Mouse (Mus musculus) kidney, postnatal 0 days (tissue): Measurements from ENCODE around the gene Uba1y. TPM values are rescaled to one million over a fixed set of nuclear protein-coding genes. Genes with fewer than 3 reads are reported as not detected.
A peak's percentile ranks its signal among the peaks of the same experiment; 100 is the strongest.
"Not testable (repeated sequence)": the region's sequence is repeated elsewhere in the genome, so short reads cannot be mapped to it uniquely, and the experiment has no call there.

ENCODE experiments used
- ATAC-seq: fragments of 200-750 bp; cut with Nextera tagmentation; replicated peaks from 2 replicates; pipeline ENCODE4 v1.8.0; 2017; ENCODE audit warnings: low read depth, moderate number of reproducible peaks, moderate TSS enrichment, moderate library complexity; ENCODE audit not compliant: low FRiP score
- DNase-seq: peaks from one replicate; pipeline ENCODE4 v3.0.0-alpha.2; 2016; ENCODE audit warnings: low spot score
- H3K27ac ChIP-seq: fragments of 300-500 bp; sonication (generic); 2 replicates; pipeline ENCODE4 v1.5.1; 2014; ENCODE audit warnings: mild to moderate bottlenecking
- H3K27me3 ChIP-seq: fragments of 300-500 bp; sonication (generic); 2 replicates; pipeline ENCODE4 v1.6.1; 2014; ENCODE audit warnings: low read length, mixed read lengths; ENCODE audit not compliant: insufficient read depth
- H3K36me3 ChIP-seq: fragments of 300-500 bp; sonication (generic); 2 replicates; pipeline ENCODE4 v1.6.1; 2014; ENCODE audit warnings: low read length, mixed read lengths; ENCODE audit not compliant: insufficient read depth
- H3K4me1 ChIP-seq: fragments of 300-500 bp; sonication (generic); replicated peaks from 2 replicates; pipeline ENCODE4 v1.6.1; 2014; ENCODE audit warnings: antibody characterized with exemption, low read length, mixed read lengths; ENCODE audit not compliant: insufficient read depth
- H3K4me2 ChIP-seq: fragments of 300-500 bp; sonication (generic); 2 replicates; pipeline ENCODE4 v1.6.1; 2014; ENCODE audit warnings: mild to moderate bottlenecking, low read length, moderate library complexity, mixed read lengths
- H3K4me3 ChIP-seq: fragments of 300-500 bp; sonication (generic); replicated peaks from 2 replicates; pipeline ENCODE4 v1.5.1; 2014; ENCODE audit warnings: low read depth, low read length
- H3K9ac ChIP-seq: fragments of 300-500 bp; sonication (generic); 2 replicates; pipeline ENCODE4 v1.6.1; 2014; ENCODE audit warnings: low read depth, low read length
- H3K9me3 ChIP-seq: fragments of 300-500 bp; sonication (generic); replicated peaks from 2 replicates; pipeline ENCODE4 v1.6.1; 2016; ENCODE audit warnings: low read length, inconsistent platforms, mixed read lengths
- CTCF ChIP-seq: IDR thresholded peaks from 2 replicates; pipeline ENCODE4 v1.5.1; 2016; ENCODE audit warnings: antibody characterized with exemption, low read depth, mild to moderate bottlenecking, moderate library complexity
- WGBS: fragments of 180-500 bp; shearing (Covaris S2); extraction: QIAGEN DNeasy Blood & Tissue Kit; methylation state at CpG from one replicate; pipeline ENCODE4 v1.1.7; 2014; 5-methylcytosine and 5-hydroxymethylcytosine counted together
- polyA plus RNA-seq: library from polyadenylated mRNA; unstranded; fragments of >200 nt; fragmentation: Nextera tagmentation; extraction: Ambion mirVana; gene quantifications from 2 replicates; pipeline ENCODE4 v1.2.1, GENCODE M21; 2015

Gene Uba1y
- polyA plus RNA-seq, result not detected in 2 replicates

- no peak for TF ChIP-seq CTCF
- H3K4me1 ChIP-seq, result no peaks in the 10 kb centered on the region
- 93% methylated on average over 3 of the region's 15 CpGs for WGBS
- no peak within 1 kb of the TSS for H3K9ac ChIP-seq
- no peak within 1 kb of the TSS for H3K27ac ChIP-seq
- no peaks in the 10 kb centered on the region for H3K9me3 ChIP-seq
- no peak within 1 kb of the TSS for H3K4me2 ChIP-seq
- ATAC-seq, result no peak
- H3K4me3 ChIP-seq, result no peak within 1 kb of the TSS
- H3K36me3 ChIP-seq, result no peaks in the 10 kb centered on the region
- DNase-seq, result no peak
- H3K27me3 ChIP-seq, result no peaks in the 10 kb centered on the region
Measured at GRCm38 (mm10) chrY:818396-818795, at the start of gene Uba1y. TSS of gene Uba1y (plus strand) at chrY:818649.

GRCm38 (mm10) chrY:797309-797708 is 21.1 kb upstream of the Uba1y start, which contains the start of gene Zfy1:
TSS of gene Zfy1 (minus strand) at chrY:797409.
- H3K9me3 ChIP-seq, H3K4me3 ChIP-seq, H3K4me2 ChIP-seq, H3K27ac ChIP-seq, H3K4me1 ChIP-seq, H3K27me3 ChIP-seq, DNase-seq, H3K36me3 ChIP-seq, H3K9ac ChIP-seq, ATAC-seq: not testable (repeated sequence)
- no CpG with 5 or more reads among the region's 11 CpGs for WGBS

- Histone ChIP-seq H3K27ac (no peak overlapping the region), H3K9me3 (no peaks in the 10 kb centered on the region), H3K4me3 (0 out of 2 replicates have a peak overlapping the region, but pooled peaks have one; percentile 11), H3K27me3 (no peaks in the 10 kb centered on the region), H3K4me1 (no peaks in the 10 kb centered on the region), H3K9ac (no peak overlapping the region), H3K4me2 (peak overlapping the region; percentile 32), H3K36me3 (no peaks in the 10 kb centered on the region)
- DNase-seq, result peak; percentile 78
- 0% methylated on average over 2 of the region's 15 CpGs for WGBS
- TF ChIP-seq CTCF, result no peak
- ATAC-seq, result peak; percentile 95
Measured at GRCm38 (mm10) chrY:808991-809661, 9.3 kb upstream of the Uba1y start.

- H3K27ac ChIP-seq, result no peak overlapping the region
- no peak for TF ChIP-seq CTCF
- H3K9ac ChIP-seq, result no peak overlapping the region
- H3K36me3 ChIP-seq, result no peaks in the 10 kb centered on the region
- no peaks in the 10 kb centered on the region for H3K9me3 ChIP-seq
- H3K4me2 ChIP-seq, result no peak overlapping the region
- DNase-seq, result peak; percentile 0
- H3K4me1 ChIP-seq, result no peaks in the 10 kb centered on the region
- no peak overlapping the region for H3K4me3 ChIP-seq
- H3K27me3 ChIP-seq, result no peaks in the 10 kb centered on the region
- ATAC-seq, result no peak
Measured at GRCm38 (mm10) chrY:872404-872803, 54.0 kb downstream of the Uba1y start.

- Histone ChIP-seq H3K4me3 (no peak overlapping the region), H3K36me3 (no peaks in the 10 kb centered on the region), H3K4me1 (no peaks in the 10 kb centered on the region), H3K9ac (no peak overlapping the region), H3K27me3 (no peaks in the 10 kb centered on the region), H3K9me3 (no peaks in the 10 kb centered on the region), H3K27ac (no peak overlapping the region), H3K4me2 (peak overlapping the region; percentile 10; the same call in 1 of the 2 replicates)
- WGBS, result 0% methylated on average over 1 of the region's 18 CpGs
- DNase-seq (peak; percentile 64), ATAC-seq (no peak)
- no peak for TF ChIP-seq CTCF
Measured at GRCm38 (mm10) chrY:872855-873549, 54.6 kb downstream of the Uba1y start.

Other genes starting within 250 kb of the Uba1y start
- gene Zfy1, start 21.2 kb upstream of the Uba1y start, polyA plus RNA-seq, result not detected in 2 replicates
- 12.6 TPM in 2 replicates for gene Kdm5d, start 79.1 kb downstream of the Uba1y start, polyA plus RNA-seq
- 75.2 and 76.0 TPM in 2 replicates for gene Eif2s3y, start 191.9 kb downstream of the Uba1y start, polyA plus RNA-seq